Mouse (Mus musculus) neural tube, embryonic 11.5 days (tissue): ENCODE measurements around the gene Hist1h1d. TPM values are rescaled to one million over a fixed set of nuclear protein-coding genes. Genes with fewer than 3 reads are reported as not detected.
A peak's percentile ranks its signal among the peaks of the same experiment; 100 is the strongest.

Experiments used
- ATAC-seq: fragments of 200-750 bp; cut with Nextera tagmentation; 2 replicates; pipeline ENCODE4 v1.8.0; 2017; ENCODE audit warnings: moderate number of reproducible peaks, mild to moderate bottlenecking, moderate TSS enrichment, moderate library complexity; ENCODE audit not compliant: insufficient read depth, low FRiP score, low TSS enrichment
- DNase-seq: peaks from one replicate; pipeline ENCODE4 v3.0.0-alpha.2; 2015; ENCODE audit warnings: low spot score
- H3K27ac ChIP-seq: fragments of 300-500 bp; sonication (generic); 2 replicates; pipeline ENCODE4 v1.5.1; 2014; ENCODE audit warnings: low read depth, mild to moderate bottlenecking, low read length
- H3K27me3 ChIP-seq: fragments of 300-500 bp; sonication (generic); 2 replicates; pipeline ENCODE4 v1.6.1; 2014; ENCODE audit warnings: mild to moderate bottlenecking, low read length, mixed read lengths; ENCODE audit not compliant: control insufficient read depth, insufficient read depth
- H3K36me3 ChIP-seq: fragments of 300-500 bp; sonication (generic); 2 replicates; pipeline ENCODE4 v1.6.1; 2014; ENCODE audit warnings: mild to moderate bottlenecking, low read length, moderate library complexity, mixed read lengths; ENCODE audit not compliant: control insufficient read depth, insufficient read depth
- H3K4me1 ChIP-seq: fragments of 300-500 bp; sonication (generic); 2 replicates; pipeline ENCODE4 v1.6.1; 2014; ENCODE audit warnings: low read length, mixed read lengths; ENCODE audit not compliant: control insufficient read depth, insufficient read depth
- H3K4me2 ChIP-seq: fragments of 300-500 bp; sonication (generic); 2 replicates; pipeline ENCODE4 v1.6.1; 2014; ENCODE audit warnings: low read depth, mild to moderate bottlenecking, moderate library complexity
- H3K4me3 ChIP-seq: fragments of 300-500 bp; sonication (generic); 2 replicates; pipeline ENCODE4 v1.5.1; 2014; ENCODE audit warnings: low read depth, low read length
- H3K9ac ChIP-seq: fragments of 300-500 bp; sonication (generic); 2 replicates; pipeline ENCODE4 v1.6.1; 2014; ENCODE audit warnings: mild to moderate bottlenecking, low read length
- H3K9me3 ChIP-seq: fragments of 300-500 bp; sonication (generic); 2 replicates; pipeline ENCODE4 v1.6.1; 2016; ENCODE audit warnings: low read length; ENCODE audit not compliant: control insufficient read depth
- WGBS: fragments of 180-500 bp; shearing (Covaris S2); extraction: QIAGEN DNeasy Blood & Tissue Kit; methylation state at CpG from one replicate; pipeline ENCODE4 v1.1.7; 2014; 5-methylcytosine and 5-hydroxymethylcytosine counted together
- polyA plus RNA-seq: library from polyadenylated mRNA; unstranded; fragments of >200 nt; fragmentation: Nextera tagmentation; extraction: Ambion mirVana; gene quantifications from 2 replicates; pipeline ENCODE4 v1.2.1, GENCODE M21; 2014

Hist1h1d gene
- polyA plus RNA-seq, 1 experiment from 2014 or later, result 0.58 TPM

DNA sequence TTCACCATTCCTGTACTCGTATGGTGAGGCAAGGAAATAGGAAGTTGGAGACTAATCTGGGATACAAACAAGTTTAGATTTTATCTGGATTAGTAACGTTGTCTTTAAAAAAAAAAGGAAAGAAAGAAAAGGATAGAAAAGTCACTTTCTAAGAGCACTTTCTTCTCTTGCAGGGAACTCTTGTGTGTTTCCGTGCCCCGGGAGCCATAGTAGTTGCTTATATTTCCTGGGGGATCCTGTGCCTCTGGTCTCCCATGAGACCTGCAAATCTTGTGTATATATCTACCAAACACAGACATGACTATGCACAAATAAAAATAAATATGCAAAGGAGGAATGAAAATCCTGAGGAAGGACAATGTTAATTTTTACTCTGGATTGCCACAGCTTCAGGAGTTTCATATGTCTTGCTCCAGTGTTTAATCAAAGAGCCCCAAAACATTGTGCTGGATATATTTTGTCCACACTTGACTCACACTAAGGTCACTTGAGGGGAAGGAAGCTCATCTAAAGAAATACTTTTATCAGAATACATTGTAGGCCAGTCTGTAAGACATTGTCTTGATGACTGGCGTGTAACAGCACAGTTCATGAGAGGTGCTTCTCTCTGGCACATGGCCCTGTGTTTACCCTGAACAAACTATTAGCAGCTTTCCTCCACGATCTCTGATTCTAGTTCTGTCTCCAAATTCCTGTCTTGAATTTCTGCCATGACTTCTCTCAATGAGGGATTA lies 24.0 kb downstream of the Hist1h1d start:
- peak; percentile 25 for DNase-seq
- Histone ChIP-seq H3K4me3 (peak overlapping the region; percentile 36), H3K4me2 (peak overlapping the region; percentile 57), H3K4me1 (peaks cover 8% of the 10 kb centered on the region), H3K9ac (peak overlapping the region; percentile 63), H3K36me3 (no peaks in the 10 kb centered on the region), H3K27me3 (no peaks in the 10 kb centered on the region), H3K27ac (peak overlapping the region; percentile 76; the same call in 1 of the 2 replicates), H3K9me3 (no peaks in the 10 kb centered on the region)
- no peak for ATAC-seq
- WGBS, result 60% methylated on average over 6 of the region's 6 CpGs

DNA sequence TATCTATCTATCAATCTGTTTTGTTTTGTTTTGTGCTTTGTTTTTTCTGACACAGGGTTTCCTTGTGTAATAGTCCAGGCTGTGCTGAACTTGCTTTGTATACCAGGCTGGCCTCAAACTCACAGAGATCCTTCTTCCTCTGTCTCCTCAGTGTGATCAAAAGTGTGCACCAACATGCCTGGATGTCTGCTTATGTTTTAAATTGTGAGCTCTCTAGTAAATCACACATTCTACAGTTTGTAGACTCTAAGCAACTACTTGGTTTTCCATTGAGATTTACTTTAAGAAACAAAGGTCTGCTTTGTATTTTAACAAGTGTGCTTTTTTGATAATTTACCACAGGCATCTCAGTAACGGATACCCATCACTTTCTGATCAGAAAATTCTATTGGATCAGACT lies 24.8 kb downstream of the Hist1h1d start:
- no peak for ATAC-seq
- WGBS, result 95% methylated on average over 1 of the region's 1 CpGs

DNA sequence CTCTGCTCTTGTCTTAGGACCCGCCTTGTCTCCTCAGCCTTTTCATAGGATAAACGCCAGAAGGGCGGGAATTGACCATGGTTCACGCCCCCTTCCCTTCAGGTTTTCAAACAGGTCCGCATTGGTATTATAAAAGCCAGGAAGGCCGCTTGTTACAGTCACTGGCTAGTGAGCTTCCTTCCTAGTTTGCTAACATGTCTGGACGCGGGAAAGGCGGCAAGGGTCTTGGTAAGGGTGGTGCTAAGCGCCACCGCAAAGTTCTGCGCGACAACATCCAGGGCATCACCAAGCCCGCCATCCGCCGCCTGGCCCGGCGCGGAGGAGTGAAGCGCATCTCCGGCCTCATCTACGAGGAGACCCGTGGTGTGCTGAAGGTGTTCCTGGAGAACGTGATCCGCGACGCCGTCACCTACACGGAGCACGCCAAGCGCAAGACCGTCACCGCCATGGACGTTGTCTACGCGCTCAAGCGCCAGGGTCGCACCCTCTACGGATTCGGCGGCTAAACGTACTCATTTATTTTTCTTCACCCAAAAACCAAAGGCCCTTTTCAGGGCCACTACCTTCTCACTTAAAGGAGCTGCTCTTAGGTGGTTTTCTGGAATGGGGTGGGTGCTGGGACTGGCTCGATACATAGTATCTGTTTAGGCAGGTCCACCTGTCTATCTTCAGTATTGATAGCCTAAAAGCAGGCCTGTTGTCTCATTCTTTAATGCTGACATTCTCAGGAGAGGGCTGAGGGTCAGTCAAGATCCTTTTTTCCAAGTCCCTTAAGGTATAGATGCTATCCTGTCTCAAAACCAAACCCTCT lies 28.6 kb downstream of the Hist1h1d start, which contains the start of gene Hist1h4d:
Gene Hist1h4d (plus strand): TSS at position 191 of the 811 bp plus-strand sequence.
- Histone ChIP-seq H3K4me2 (peak within 1 kb of the TSS; percentile 83), H3K9me3 (no peaks in the 10 kb centered on the region), H3K36me3 (no peaks in the 10 kb centered on the region), H3K4me1 (peaks cover 20% of the 10 kb centered on the region), H3K4me3 (peak within 1 kb of the TSS; percentile 46), H3K27ac (peak within 1 kb of the TSS; percentile 87), H3K9ac (peak within 1 kb of the TSS; percentile 66), H3K27me3 (no peaks in the 10 kb centered on the region)
- DNase-seq, result peak; percentile 94
- WGBS, result under 1% methylated on average over 43 of the region's 43 CpGs
- ATAC-seq, result peak; percentile 82

More for the DNA sequence above, 24.8 kb downstream of the Hist1h1d start:
- no peak overlapping the region for H3K27ac ChIP-seq
- no peaks in the 10 kb centered on the region for H3K9me3 ChIP-seq
- no peaks in the 10 kb centered on the region for H3K27me3 ChIP-seq
- H3K4me3 ChIP-seq, result no peak overlapping the region
- H3K36me3 ChIP-seq, result no peaks in the 10 kb centered on the region
- no peak overlapping the region for H3K4me2 ChIP-seq
- H3K9ac ChIP-seq, result no peak overlapping the region
- no peak for DNase-seq
- H3K4me1 ChIP-seq, result peaks cover 9% of the 10 kb centered on the region

DNA sequence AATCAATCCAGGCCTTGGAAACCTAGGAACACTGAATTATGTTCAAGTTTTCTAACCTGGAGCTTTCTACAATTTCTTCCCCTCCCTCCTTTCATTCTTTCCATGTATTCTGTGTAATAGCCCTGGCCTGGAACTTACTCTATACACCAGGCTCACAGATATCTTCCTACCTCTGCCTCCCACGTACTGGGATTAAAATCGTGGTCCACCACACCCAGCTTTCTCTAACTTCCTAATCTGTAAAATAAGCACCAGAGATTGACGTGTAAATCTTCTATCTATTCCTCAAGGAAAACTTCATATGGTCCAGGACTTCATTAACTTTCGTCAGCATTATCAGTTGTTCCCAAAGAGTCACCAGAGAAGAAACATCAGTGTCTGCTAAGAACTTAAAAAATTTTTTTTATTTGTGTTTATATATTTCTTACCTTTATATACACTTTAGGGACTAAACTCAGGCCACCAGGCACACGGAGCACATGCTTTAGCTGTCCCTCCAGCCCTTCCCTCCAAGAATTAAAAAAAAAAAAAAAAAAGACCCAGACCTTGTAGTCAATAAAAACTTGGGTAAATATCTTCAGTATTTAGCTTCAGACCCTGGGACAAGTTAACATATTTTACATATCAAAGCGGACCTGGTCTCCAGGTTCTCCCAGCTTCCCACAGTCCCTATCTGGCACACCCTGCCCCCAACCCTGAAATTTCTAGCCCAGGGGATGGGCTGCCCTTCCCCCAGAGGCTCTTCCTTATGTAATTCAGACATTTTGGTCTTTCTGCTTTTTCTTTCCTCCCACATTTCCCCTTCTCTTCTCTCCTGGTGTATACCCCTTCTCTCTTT lies 29.4 kb downstream of the Hist1h1d start:
- peak overlapping the region; percentile 87 for H3K27ac ChIP-seq
- no peaks in the 10 kb centered on the region for H3K9me3 ChIP-seq
- peak overlapping the region; percentile 83 for H3K4me2 ChIP-seq
- no peaks in the 10 kb centered on the region for H3K27me3 ChIP-seq
- H3K9ac ChIP-seq, result peak overlapping the region; percentile 66
- no peak for ATAC-seq
- peak overlapping the region; percentile 46 for H3K4me3 ChIP-seq
- H3K4me1 ChIP-seq, result peaks cover 24% of the 10 kb centered on the region
- DNase-seq, result peak; percentile 39
- 3% methylated on average over 6 of the region's 6 CpGs for WGBS
- H3K36me3 ChIP-seq, result no peaks in the 10 kb centered on the region

DNA sequence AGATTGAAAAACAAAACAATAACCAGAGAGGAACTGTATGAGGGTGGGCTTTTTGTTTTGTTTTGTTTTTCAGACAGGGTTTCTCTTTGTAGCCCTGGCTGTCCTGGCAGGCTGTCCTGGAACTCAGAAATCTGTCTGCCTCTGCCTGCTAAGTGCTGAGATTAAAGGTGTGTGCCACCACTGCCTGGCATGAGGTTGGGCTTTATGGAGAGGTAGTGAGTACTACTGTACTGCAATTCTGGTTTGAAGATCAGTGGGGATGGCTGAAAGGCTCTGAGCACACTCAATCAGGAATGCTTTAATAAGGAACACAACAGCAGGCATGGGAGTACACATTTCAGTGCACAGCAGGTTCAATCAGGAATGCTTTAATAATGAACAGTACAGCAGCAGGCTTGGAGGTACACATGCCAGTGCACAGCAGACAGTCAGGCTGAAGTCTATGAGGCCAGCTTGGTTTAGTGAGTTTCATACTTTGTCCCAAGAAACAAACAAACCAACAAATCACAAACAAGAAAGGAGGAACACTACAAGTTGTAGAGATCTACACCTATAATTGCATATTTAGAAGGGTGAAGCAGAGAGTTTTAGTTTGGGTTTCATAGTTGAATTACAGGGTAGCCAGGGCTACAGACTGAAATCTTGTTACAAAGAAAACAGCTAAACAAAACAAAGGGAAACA lies 30.5 kb downstream of the Hist1h1d start:
- Histone ChIP-seq H3K9me3 (no peaks in the 10 kb centered on the region), H3K9ac (peak overlapping the region; percentile 29; the same call in 1 of the 2 replicates), H3K27me3 (no peaks in the 10 kb centered on the region), H3K27ac (peak overlapping the region; percentile 87), H3K4me3 (no peak overlapping the region), H3K36me3 (no peaks in the 10 kb centered on the region), H3K4me1 (peaks cover 24% of the 10 kb centered on the region), H3K4me2 (no peak overlapping the region)
- ATAC-seq (no peak), DNase-seq (peak; percentile 24)

DNA sequence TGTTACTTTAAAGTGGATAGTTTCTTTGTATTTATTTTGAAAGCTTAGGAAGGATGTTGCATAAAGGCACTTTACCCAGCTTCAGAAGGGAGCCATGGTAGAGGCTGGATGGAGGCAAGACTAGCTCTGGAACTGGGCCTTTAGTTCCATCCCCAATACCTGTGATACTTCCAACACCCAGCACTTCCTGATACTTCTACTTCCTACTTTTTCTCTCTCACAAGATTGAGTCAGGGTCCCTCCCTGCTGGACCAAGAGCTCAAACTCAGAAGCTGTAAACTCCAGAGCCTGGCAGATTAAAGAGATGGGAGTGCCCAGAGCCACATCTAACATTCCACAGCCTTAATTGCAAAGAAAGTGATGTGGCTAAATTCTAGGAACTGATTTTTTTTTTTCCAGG lies 31.3 kb downstream of the Hist1h1d start:
- H3K9ac ChIP-seq, result peak overlapping the region; percentile 80
- DNase-seq (peak; percentile 23), ATAC-seq (no peak)
- H3K4me3 ChIP-seq, result peak overlapping the region; percentile 39; the same call in 1 of the 2 replicates
- peaks cover 24% of the 10 kb centered on the region for H3K4me1 ChIP-seq
- H3K27me3 ChIP-seq, result no peaks in the 10 kb centered on the region
- no peaks in the 10 kb centered on the region for H3K36me3 ChIP-seq
- peak overlapping the region; percentile 97 for H3K27ac ChIP-seq
- no peaks in the 10 kb centered on the region for H3K9me3 ChIP-seq
- peak overlapping the region; percentile 83 for H3K4me2 ChIP-seq

DNA sequence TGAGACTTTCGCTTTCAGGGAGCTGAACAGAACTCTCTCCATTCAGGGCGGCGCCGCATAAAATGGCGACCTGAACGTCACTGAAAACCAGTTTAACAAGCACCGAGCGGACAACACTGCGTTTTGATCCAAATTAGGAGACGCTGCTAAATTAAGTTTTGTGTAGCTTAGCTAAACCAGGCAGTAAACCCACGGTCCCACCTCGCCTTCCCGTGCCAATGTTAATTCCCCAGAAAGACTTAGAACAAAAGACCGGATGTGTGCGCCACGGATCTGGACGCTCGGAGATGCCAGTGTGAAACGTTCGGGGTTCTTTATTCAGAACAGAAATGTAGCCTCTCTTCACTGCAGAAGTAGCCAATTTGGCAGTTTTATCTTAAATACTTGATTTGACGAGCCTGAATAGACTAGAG lies 32.0 kb downstream of the Hist1h1d start:
- peaks cover 24% of the 10 kb centered on the region for H3K4me1 ChIP-seq
- peak; percentile 81 for DNase-seq
- no peaks in the 10 kb centered on the region for H3K36me3 ChIP-seq
- H3K9ac ChIP-seq, result peak overlapping the region; percentile 80
- H3K27me3 ChIP-seq, result no peaks in the 10 kb centered on the region
- H3K4me3 ChIP-seq, result peak overlapping the region; percentile 39
- no peaks in the 10 kb centered on the region for H3K9me3 ChIP-seq
- H3K4me2 ChIP-seq, result peak overlapping the region; percentile 83
- WGBS, result under 1% methylated on average over 21 of the region's 21 CpGs
- ATAC-seq, result 0 out of 2 replicates have a peak, but pooled peaks have one; percentile 3
- H3K27ac ChIP-seq, result peak overlapping the region; percentile 97
